Mouse (Mus musculus): ENCODE measurements around the gene Krt39.

DNA sequence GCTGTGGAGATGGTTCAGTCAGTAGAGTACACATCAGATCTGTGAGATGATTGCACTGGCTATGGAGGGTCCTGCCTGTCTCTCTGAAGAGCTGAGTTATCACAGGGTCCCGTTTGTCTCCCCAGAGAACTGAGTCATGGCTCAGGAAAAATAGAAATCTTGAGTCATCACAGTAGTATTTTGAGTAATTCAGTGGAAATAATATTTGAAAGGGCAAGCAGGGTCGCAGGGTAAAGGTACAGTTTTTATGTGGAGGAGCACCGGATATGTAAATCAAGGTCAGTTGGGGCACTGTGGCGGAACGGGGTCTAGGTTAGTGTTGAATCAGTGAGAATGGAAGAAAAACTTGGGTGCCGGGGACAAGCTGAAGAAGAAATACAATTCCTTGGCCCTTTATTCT, 41.4 kb upstream of the Krt39 start:
- no peak for TF ChIP-seq CTCF (IDR thresholded peaks at IDR 0.05; ENCODE audit: control insufficient read depth, insufficient read depth, insufficient replicate concordance, low read depth, low read length)
- TF ChIP-seq POLR2A (IDR thresholded peaks at IDR 0.05; ENCODE audit: control insufficient read depth, low read depth, low read length), result no peak

Measured in testis, adult 2 months (tissue).